Mouse (Mus musculus): ENCODE data around the gene Fat3. TPM values are rescaled to one million over a fixed set of nuclear protein-coding genes. Genes with fewer than 3 reads are reported as not detected.

The Fat3 gene
- polyA plus RNA-seq, 1 experiment from 2014 or later = 1.2 TPM

DNA sequence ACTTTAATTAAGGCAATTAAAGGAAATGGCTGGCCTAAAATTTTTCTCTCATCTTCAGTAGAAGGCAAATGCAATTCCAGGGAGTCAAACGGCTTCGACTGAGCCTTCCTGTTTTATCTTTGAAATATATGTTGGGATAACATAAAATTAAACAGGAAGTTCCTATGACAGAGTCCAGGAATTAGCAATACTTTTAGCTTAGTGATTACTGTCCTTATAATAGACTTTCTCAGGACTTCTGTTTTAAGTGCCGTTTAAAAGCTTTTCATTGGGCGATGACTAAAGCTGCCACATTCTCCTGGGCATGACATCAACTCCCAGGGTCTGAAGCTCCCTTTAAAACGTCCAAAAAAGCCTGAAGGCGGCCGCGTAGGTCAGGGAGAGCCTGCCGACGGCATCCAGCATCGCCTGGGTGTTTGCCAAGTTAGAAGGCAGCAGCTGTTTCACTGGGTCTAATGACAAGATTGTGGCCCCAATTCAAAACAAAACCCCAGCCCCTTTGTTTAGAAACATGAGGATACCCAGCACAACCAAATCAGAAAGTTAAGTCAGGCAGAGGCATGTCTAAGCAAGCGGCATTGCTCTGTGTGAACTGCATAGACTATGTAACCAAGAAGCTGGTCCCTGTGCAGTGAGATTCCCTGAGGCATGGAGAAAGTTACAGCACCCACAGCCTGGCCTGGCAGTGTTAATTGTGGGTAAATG lies 524.0 kb downstream of the Fat3 start:
- ATAC-seq (ENCODE audit: insufficient read depth, low FRiP score, low read depth) = no peak

DNA sequence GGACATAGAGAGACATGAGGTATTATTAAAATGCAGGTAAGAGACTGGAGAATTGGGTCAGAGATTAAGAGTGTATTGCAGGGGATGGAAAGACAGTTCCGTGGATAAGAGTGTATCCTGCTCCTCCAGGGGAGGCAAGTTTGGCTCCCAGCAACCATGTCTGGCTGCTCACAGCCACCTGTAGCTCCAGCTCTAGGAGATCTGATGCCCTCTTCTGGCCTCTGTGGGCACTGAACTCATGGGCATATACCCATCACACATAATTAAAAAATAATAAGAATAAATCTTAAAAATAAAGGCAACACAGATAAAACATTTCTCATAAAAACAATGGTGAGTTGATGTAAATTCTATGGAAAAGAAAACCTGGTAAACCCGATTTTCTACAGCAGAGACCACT lies 525.1 kb downstream of the Fat3 start:
- H3K4me2 ChIP-seq = no peak overlapping the region
- WGBS = 81% methylated on average over 2 of the region's 2 CpGs
- H3K27ac ChIP-seq = no peak overlapping the region
- no peak overlapping the region for H3K4me3 ChIP-seq (replicated peaks)
- no peaks in the 10 kb centered on the region for H3K36me3 ChIP-seq
- 0 out of 2 replicates have a peak, but pooled peaks cover 4% of the 10 kb centered on the region for H3K4me1 ChIP-seq
- ATAC-seq (ENCODE audit: insufficient read depth, low FRiP score, low read depth) = no peak
- no peak overlapping the region for H3K9ac ChIP-seq
- no peaks in the 10 kb centered on the region for H3K9me3 ChIP-seq
- no peaks in the 10 kb centered on the region for H3K27me3 ChIP-seq (replicated peaks)

More for the DNA sequence above, 524.0 kb downstream of the Fat3 start:
- WGBS = 36% methylated on average over 12 of the region's 12 CpGs
- no peaks in the 10 kb centered on the region for H3K9me3 ChIP-seq
- no peak overlapping the region for H3K4me2 ChIP-seq
- H3K27me3 ChIP-seq (replicated peaks) = no peaks in the 10 kb centered on the region
- H3K4me1 ChIP-seq = 0 out of 2 replicates have a peak, but pooled peaks cover 4% of the 10 kb centered on the region
- no peak overlapping the region for H3K9ac ChIP-seq
- peak overlapping the region; percentile 40 for H3K27ac ChIP-seq
- no peaks in the 10 kb centered on the region for H3K36me3 ChIP-seq
- no peak overlapping the region for H3K4me3 ChIP-seq (replicated peaks)

DNA sequence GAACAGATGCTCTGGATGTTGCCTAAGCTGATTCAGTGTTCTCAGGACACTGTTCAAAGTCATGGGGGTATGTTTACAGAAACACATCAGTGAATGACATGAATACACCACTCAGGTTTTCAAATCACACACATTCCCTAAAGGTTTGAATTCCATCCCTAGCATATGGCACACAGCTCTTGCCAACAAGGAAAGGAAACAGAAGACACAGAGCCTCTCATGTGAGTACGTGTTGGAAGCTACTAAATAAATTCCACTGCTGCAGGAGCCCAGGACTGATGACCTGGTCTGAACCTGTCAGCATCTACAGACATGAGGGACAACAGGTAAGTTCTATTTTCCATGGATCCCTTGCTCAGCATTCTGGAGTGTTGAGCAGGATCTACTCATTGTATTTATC lies 528.9 kb downstream of the Fat3 start:
- no peaks in the 10 kb centered on the region for H3K9me3 ChIP-seq
- ATAC-seq (ENCODE audit: insufficient read depth, low FRiP score, low read depth) = no peak
- no peaks in the 10 kb centered on the region for H3K36me3 ChIP-seq
- H3K4me3 ChIP-seq (replicated peaks) = no peak overlapping the region
- no peak overlapping the region for H3K9ac ChIP-seq
- 79% methylated on average over 1 of the region's 1 CpGs for WGBS
- no peak overlapping the region for H3K27ac ChIP-seq
- H3K4me1 ChIP-seq = 0 out of 2 replicates have a peak, but pooled peaks cover 2% of the 10 kb centered on the region
- no peak overlapping the region for H3K4me2 ChIP-seq
- no peaks in the 10 kb centered on the region for H3K27me3 ChIP-seq (replicated peaks)

DNA sequence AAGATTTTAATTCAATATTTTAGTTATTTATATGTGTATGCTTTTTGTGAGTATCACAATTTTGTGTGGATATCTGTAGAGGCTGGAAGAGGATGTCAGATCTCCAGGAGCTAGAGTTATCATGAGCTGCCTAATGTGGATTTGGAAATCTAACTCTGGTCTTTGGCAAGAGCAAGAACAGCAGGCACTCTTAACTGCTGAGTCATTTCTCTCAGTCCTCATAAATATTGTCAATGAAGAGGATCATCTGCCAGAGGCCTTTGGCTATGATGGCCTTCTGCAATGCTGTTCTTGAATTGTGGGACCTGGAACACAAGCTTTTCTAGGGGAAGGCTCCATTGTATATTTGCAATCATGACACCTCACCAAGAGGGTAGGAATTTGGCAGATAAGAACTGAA lies 529.7 kb downstream of the Fat3 start:
- H3K36me3 ChIP-seq = no peaks in the 10 kb centered on the region
- no peaks in the 10 kb centered on the region for H3K27me3 ChIP-seq (replicated peaks)
- no peaks in the 10 kb centered on the region for H3K9me3 ChIP-seq
- no peak for ATAC-seq (ENCODE audit: insufficient read depth, low FRiP score, low read depth)
- H3K9ac ChIP-seq = no peak overlapping the region
- no peak overlapping the region for H3K4me2 ChIP-seq
- no peaks in the 10 kb centered on the region for H3K4me1 ChIP-seq
- no peak overlapping the region for H3K4me3 ChIP-seq (replicated peaks)
- no peak overlapping the region for H3K27ac ChIP-seq

DNA sequence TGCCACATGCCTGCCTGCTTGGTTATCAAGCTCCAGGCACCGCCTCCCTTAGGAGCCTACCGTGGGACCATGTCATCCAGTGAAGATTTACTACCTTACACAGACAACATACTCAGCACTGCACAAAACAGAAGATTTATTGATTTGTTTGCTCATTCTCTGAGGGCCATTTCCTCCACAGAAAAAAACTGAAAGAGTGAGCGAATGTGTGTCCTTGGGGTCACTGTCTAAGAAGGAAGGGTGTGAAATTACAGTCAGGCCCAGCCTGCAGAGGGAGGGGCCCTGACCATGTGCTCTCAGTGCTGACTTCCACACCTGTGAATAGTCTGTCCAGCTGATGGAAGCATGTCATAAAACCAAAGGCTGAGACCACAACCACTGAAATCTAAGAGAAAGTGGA lies 536.9 kb downstream of the Fat3 start:
- no peak overlapping the region for H3K9ac ChIP-seq
- no peaks in the 10 kb centered on the region for H3K36me3 ChIP-seq
- no peak overlapping the region for H3K4me2 ChIP-seq
- 29% methylated on average over 3 of the region's 3 CpGs for WGBS
- ATAC-seq (ENCODE audit: insufficient read depth, low FRiP score, low read depth) = peak; percentile 53; the same call in 1 of the 2 replicates
- no peaks in the 10 kb centered on the region for H3K9me3 ChIP-seq
- no peaks in the 10 kb centered on the region for H3K27me3 ChIP-seq (replicated peaks)
- H3K4me3 ChIP-seq (replicated peaks) = no peak overlapping the region
- H3K4me1 ChIP-seq = no peaks in the 10 kb centered on the region
- no peak overlapping the region for H3K27ac ChIP-seq

DNA sequence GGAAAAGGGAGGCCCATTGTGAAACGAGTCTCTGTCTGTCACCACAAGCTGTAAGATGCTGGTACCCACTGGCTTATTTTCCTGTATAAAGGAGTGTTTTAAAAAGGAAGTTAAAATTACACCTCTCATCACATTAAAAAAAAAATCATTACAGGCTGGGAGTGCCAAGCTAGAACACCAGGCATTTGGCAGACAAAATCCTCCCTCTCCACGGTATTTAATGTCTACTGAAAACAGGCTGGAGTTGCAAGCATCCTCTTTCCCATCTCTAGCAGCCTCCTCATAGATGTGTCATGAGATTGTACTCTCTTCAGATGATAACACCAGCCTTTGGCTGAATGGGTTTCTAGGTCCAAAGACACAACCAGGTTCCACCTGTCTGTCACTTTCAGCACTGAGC lies 538.2 kb downstream of the Fat3 start:
- Histone ChIP-seq H3K4me3 (replicated peaks) (no peak overlapping the region), H3K36me3 (no peaks in the 10 kb centered on the region), H3K27me3 (replicated peaks) (no peaks in the 10 kb centered on the region), H3K9me3 (no peaks in the 10 kb centered on the region), H3K9ac (no peak overlapping the region), H3K27ac (no peak overlapping the region), H3K4me2 (no peak overlapping the region), H3K4me1 (no peaks in the 10 kb centered on the region)
- WGBS = 74% methylated on average over 2 of the region's 2 CpGs
- no peak for ATAC-seq (ENCODE audit: insufficient read depth, low FRiP score, low read depth)

DNA sequence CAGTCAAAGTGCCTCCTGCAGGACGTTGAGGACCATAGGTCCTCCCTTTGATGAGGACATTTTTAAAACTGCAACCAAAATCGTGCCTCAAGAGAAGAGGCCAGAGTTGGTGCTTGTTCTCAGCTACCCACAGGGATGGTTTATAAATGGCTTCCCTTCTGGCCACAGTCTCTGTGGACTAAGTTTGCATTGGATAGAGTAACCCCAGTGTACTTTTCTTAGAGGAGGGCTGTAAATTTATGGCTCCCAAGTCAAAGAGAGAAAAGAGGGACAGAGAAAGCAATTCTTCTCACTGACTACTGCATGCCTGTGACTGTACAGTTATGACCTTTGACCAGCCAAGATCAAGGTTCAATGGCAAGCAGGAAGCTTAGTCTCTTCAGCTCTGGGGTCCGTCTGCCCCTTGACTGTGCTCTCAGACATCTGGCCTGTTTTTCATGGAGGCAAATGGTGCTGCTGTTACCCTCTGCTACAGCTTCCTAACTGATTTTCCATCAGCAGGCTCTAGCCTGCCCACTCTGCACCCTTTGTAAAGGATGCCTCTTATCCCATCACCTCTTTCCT lies 542.8 kb downstream of the Fat3 start:
- Histone ChIP-seq H3K27me3 (replicated peaks) (no peaks in the 10 kb centered on the region), H3K4me2 (no peak overlapping the region), H3K4me3 (replicated peaks) (no peak overlapping the region), H3K27ac (no peak overlapping the region), H3K36me3 (no peaks in the 10 kb centered on the region), H3K4me1 (no peaks in the 10 kb centered on the region), H3K9ac (no peak overlapping the region), H3K9me3 (no peaks in the 10 kb centered on the region)
- no peak for ATAC-seq (ENCODE audit: insufficient read depth, low FRiP score, low read depth)
- 46% methylated on average over 3 of the region's 3 CpGs for WGBS

DNA sequence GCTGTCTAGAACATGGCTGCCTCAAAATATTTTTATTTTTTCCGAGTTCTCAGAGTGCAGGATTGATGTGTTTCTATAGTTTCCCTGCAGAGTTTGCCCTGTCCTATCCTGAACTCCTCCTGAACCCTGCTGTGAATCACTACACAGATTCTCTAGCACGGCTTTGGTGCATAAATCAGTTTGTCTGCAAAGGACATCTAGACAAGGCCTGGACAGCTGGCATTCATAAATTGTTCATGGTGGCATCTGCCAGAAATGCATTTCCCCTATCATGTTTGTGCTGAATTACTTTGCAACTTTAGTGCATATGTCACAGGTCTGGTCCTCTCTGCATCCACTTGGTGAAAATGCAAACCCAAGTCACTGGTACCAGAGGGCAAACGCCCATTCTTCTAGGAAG lies 543.3 kb downstream of the Fat3 start:
- no peaks in the 10 kb centered on the region for H3K9me3 ChIP-seq
- H3K9ac ChIP-seq = no peak overlapping the region
- H3K4me3 ChIP-seq (replicated peaks) = no peak overlapping the region
- WGBS = 54% methylated on average over 3 of the region's 3 CpGs
- no peaks in the 10 kb centered on the region for H3K36me3 ChIP-seq
- H3K4me2 ChIP-seq = no peak overlapping the region
- ATAC-seq (ENCODE audit: insufficient read depth, low FRiP score, low read depth) = no peak
- no peaks in the 10 kb centered on the region for H3K4me1 ChIP-seq
- no peaks in the 10 kb centered on the region for H3K27me3 ChIP-seq (replicated peaks)
- H3K27ac ChIP-seq = no peak overlapping the region

DNA sequence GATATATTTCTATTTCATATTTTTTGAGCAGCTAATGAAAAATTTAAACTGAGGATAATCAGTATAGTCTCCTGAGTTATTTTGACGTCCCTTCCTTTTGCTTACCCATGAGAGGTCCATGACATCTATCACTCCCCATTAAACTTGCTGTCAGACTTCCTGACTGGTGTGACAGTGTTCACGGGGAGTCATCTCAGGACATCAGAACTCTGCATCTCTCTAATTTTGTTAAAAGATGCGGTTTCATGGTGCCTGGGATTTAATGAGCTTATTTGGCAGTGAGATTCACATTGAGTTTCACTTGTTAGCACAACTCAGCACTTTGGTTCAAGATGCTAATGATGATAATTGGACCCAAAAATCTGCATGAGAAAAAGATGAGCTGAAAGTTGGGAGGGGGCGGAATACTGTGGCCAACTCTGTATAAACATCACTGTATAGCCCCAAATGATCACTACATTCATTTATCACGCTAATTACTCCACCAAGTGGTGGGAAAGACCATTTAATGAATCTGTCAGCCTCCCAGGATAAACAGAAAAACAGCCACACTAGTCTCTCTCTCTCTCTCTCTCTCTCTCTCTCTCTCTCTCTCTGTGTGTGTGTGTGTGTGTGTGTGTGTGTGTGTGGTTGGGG lies 545.8 kb downstream of the Fat3 start:
- WGBS = 65% methylated on average over 5 of the region's 5 CpGs
- Histone ChIP-seq H3K36me3 (no peaks in the 10 kb centered on the region), H3K9me3 (no peaks in the 10 kb centered on the region), H3K4me2 (no peak overlapping the region), H3K27ac (no peak overlapping the region), H3K4me3 (replicated peaks) (no peak overlapping the region), H3K27me3 (replicated peaks) (no peaks in the 10 kb centered on the region), H3K9ac (no peak overlapping the region), H3K4me1 (no peaks in the 10 kb centered on the region)
- ATAC-seq (ENCODE audit: insufficient read depth, low FRiP score, low read depth) = no peak

DNA sequence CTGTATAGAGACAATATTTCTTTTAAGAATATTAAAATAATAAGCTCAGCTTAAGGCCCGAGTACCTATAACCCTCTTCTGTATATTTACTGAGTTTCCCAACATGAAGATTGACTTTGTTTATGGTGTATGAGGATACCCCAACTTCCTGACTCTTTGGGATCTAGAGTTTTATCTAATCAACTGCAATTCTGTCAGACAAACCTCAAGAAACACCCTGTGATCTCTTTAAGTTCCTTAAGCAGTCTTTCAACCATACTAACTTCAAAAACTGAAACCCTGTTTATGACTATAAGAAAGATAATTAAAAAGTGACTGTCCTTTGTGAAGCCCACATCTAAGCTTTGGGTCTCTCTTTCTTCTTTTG lies 546.8 kb downstream of the Fat3 start:
- no peak for ATAC-seq (ENCODE audit: insufficient read depth, low FRiP score, low read depth)
- no peak overlapping the region for H3K4me2 ChIP-seq
- no peaks in the 10 kb centered on the region for H3K4me1 ChIP-seq
- no peaks in the 10 kb centered on the region for H3K36me3 ChIP-seq
- H3K9ac ChIP-seq = no peak overlapping the region
- H3K9me3 ChIP-seq = no peaks in the 10 kb centered on the region
- H3K27ac ChIP-seq = no peak overlapping the region
- H3K4me3 ChIP-seq (replicated peaks) = no peak overlapping the region
- WGBS = 76% methylated on average over 1 of the region's 1 CpGs
- H3K27me3 ChIP-seq (replicated peaks) = no peaks in the 10 kb centered on the region

DNA sequence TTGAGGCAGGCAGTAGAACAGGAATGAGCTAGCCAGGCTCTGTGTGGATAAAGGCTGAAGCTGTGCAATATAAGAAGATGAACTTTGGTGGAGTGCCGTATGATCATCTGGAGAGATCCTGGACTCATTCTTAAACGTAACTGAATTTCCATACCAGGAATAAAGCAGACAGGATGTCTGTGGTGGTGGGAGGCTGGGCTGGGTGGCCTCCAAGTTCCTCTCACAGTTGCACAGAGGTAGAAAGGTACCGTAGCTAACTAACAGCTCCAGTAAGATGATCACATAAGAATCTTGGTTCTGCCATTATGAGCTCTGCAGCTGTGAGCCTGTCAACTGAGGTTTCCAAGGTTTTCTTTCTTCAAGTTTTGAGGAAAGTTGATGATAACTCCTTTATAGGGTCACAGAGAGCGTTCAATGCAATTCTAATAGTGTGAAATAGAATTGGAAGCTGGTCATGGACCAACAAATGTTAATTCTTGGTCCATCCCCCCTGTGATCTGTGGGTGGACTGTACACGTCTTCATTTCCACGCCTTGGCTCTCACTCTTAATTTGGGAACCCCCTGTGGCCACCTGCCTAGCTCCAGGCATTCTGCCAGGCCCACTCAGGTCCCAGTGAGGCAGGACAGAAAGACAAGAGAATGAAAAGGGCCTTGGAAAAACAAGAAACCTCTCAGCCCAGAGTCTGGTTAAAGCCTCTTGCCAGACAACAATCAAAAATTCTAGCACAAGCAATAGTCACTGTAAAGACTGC lies 547.3 kb downstream of the Fat3 start:
- Histone ChIP-seq H3K9ac (no peak overlapping the region), H3K4me2 (no peak overlapping the region), H3K9me3 (no peaks in the 10 kb centered on the region), H3K4me1 (no peaks in the 10 kb centered on the region), H3K27ac (no peak overlapping the region), H3K36me3 (no peaks in the 10 kb centered on the region), H3K27me3 (replicated peaks) (no peaks in the 10 kb centered on the region), H3K4me3 (replicated peaks) (no peak overlapping the region)
- ATAC-seq (ENCODE audit: insufficient read depth, low FRiP score, low read depth) = no peak
- 81% methylated on average over 6 of the region's 6 CpGs for WGBS

DNA sequence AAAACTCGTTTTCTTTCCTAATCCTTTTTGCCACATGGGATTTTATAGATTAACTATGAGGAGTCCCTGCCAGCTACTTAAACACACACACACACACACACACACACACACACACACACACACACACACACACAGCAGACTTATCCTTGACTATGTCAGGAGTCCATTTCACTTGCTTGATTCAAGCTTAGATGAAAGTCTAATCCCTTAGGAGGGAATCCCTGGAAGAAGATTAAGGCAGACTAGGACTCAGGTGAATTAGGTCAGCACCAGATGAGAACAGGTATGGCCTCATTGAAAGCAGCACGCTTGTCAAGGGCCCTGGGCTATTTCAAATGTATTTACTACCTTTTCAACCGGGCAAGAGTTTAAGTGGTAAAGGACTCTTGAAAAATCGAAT lies 553.0 kb downstream of the Fat3 start:
- H3K4me3 ChIP-seq (replicated peaks) = no peak overlapping the region
- no peaks in the 10 kb centered on the region for H3K4me1 ChIP-seq
- H3K27ac ChIP-seq = no peak overlapping the region
- H3K27me3 ChIP-seq (replicated peaks) = no peaks in the 10 kb centered on the region
- H3K9ac ChIP-seq = no peak overlapping the region
- H3K9me3 ChIP-seq = no peaks in the 10 kb centered on the region
- no peaks in the 10 kb centered on the region for H3K36me3 ChIP-seq
- H3K4me2 ChIP-seq = no peak overlapping the region
- ATAC-seq (ENCODE audit: insufficient read depth, low FRiP score, low read depth) = no peak
- WGBS = 79% methylated on average over 4 of the region's 4 CpGs

Data from stomach, embryonic 15.5 days (tissue).